Mouse (Mus musculus) kidney, adult 11 months (tissue): ENCODE measurements around the gene Agrn.

Source experiments
- DNase-seq: peaks from one replicate; pipeline ENCODE4 v3.0.0; 2022

The Agrn gene

GRCm38 (mm10) chr4:156136285-156137100 is 60.8 kb downstream of the Agrn start:
- DNase-seq, result no peak

GRCm38 (mm10) chr4:156135801-156136200 is 61.5 kb downstream of the Agrn start:
- DNase-seq, result no peak

GRCm38 (mm10) chr4:156135112-156135511 is 62.2 kb downstream of the Agrn start:
- no peak for DNase-seq

- DNase-seq, result peak; percentile 45
Measured at GRCm38 (mm10) chr4:156133943-156134605, 63.2 kb downstream of the Agrn start.

- DNase-seq, result no peak
Measured at GRCm38 (mm10) chr4:156133334-156133733, 64.0 kb downstream of the Agrn start.

- DNase-seq, result no peak
Measured at GRCm38 (mm10) chr4:156130940-156131339, 66.3 kb downstream of the Agrn start.

- DNase-seq, result no peak
Measured at GRCm38 (mm10) chr4:156130436-156130835, 66.9 kb downstream of the Agrn start, which contains the start of gene Rnf223. Rnf223 (plus strand) TSS chr4:156130513.

- DNase-seq, result no peak
Measured at GRCm38 (mm10) chr4:156128746-156129145, 68.5 kb downstream of the Agrn start.

GRCm38 (mm10) chr4:156126841-156127240 is 70.4 kb downstream of the Agrn start:
- DNase-seq, result no peak

GRCm38 (mm10) chr4:156125393-156125792 is 71.9 kb downstream of the Agrn start:
- DNase-seq, result no peak

GRCm38 (mm10) chr4:156124077-156124476 is 73.2 kb downstream of the Agrn start:
- DNase-seq, result peak; percentile 36
